11 mouse cellular contexts compared by ENCODE assay signal in genomic region chrX:99481677-99482338, GRCm38 (mm10). TPM values are rescaled to one million over a fixed set of nuclear protein-coding genes. Genes with fewer than 3 reads are reported as not detected.
DNase-seq lines count a peak whose midpoint lies in the region; ATAC-seq lines count a peak whose summit lies in the region.
"Had no signal": no experiment of that assay in that cellular context is flagged by ENCODE, and none has a peak within 500 bp of the region (broad histone marks: within the 10 kb centered on the region; RNA-seq: fewer than 3 reads in every experiment).

No protein-coding gene starts in this region.

- H3K4me3 ChIP-seq in limb, embryonic 13.5 days: no peak overlapping the region
- no peak overlapping the region for H3K4me3 ChIP-seq in heart, embryonic 10.5 days
- H3K4me3 ChIP-seq: limb, embryonic 15.5 days; megakaryocyte, embryonic 14.5 days had no signal

- no peaks in the 10 kb centered on the region for H3K9me3 ChIP-seq in limb, embryonic 13.5 days
- no peaks in the 10 kb centered on the region for H3K9me3 ChIP-seq in heart, embryonic 10.5 days
- H3K9me3 ChIP-seq: limb, embryonic 15.5 days; megakaryocyte, embryonic 14.5 days had no signal

- no peak overlapping the region for H3K4me2 ChIP-seq in limb, embryonic 13.5 days (replicated peaks)
- H3K4me2 ChIP-seq: limb, embryonic 15.5 days had no signal

- WGBS in limb, embryonic 13.5 days: 56% methylated on average over 11 of the region's 12 CpGs
- 46% methylated on average over 11 of the region's 12 CpGs for WGBS in heart, embryonic 10.5 days

- peak; percentile 48; the same call in 1 of the 2 replicates for ATAC-seq in limb, embryonic 13.5 days (ENCODE audit: low FRiP score, low read depth)
- ATAC-seq: activated CD4-positive, CD25-positive, alpha-beta regulatory T cell, adult 4 months had no signal

- DNase-seq in heart, adult 11 months: peak; percentile 50
- DNase-seq in heart, adult 9 months (ENCODE audit: low spot score in 2 of 2): no peak
- DNase-seq in urinary bladder, adult 2 months (ENCODE audit: low spot score): peak; percentile 9
- no peak for DNase-seq in urinary bladder, postnatal 10 days (ENCODE audit: low spot score)
- DNase-seq in heart, embryonic 10.5 days (ENCODE audit: low spot score): no peak
- no peak for DNase-seq in spleen, adult 12 weeks (ENCODE audit: low spot score)
- DNase-seq in adrenal gland, postnatal 36 days: no peak

- H3K9ac ChIP-seq in limb, embryonic 13.5 days: no peak overlapping the region
- H3K9ac ChIP-seq: limb, embryonic 15.5 days had no signal

- H3K27me3 ChIP-seq in limb, embryonic 13.5 days: peaks cover 54% of the 10 kb centered on the region; the same call in 1 of the 2 replicates
- H3K27me3 ChIP-seq in heart, embryonic 10.5 days (ENCODE audit: insufficient read depth, poor library complexity, severe bottlenecking): peaks cover 74% of the 10 kb centered on the region

- H3K4me1 ChIP-seq in limb, embryonic 13.5 days: no peaks in the 10 kb centered on the region; the same call in 1 of the 2 replicates
- H3K4me1 ChIP-seq in heart, embryonic 10.5 days: no peaks in the 10 kb centered on the region
- H3K4me1 ChIP-seq: limb, embryonic 15.5 days; megakaryocyte, embryonic 14.5 days had no signal

- H3K36me3 ChIP-seq in limb, embryonic 13.5 days: no peaks in the 10 kb centered on the region
- H3K36me3 ChIP-seq in heart, embryonic 10.5 days: no peaks in the 10 kb centered on the region
- H3K36me3 ChIP-seq: limb, embryonic 15.5 days had no signal

- H3K27ac ChIP-seq in limb, embryonic 13.5 days: no peak overlapping the region
- no peak overlapping the region for H3K27ac ChIP-seq in heart, embryonic 10.5 days
- H3K27ac ChIP-seq: limb, embryonic 15.5 days had no signal

RNA-seq across cellular contexts. Expression of gene Pja1, which starts 10.7 kb away (rescaled TPM):
- 67.9 and 70.6 TPM in 2 replicates for polyA plus RNA-seq in urinary bladder, adult 2 months (2012; rRNA removed)
- 178 and 180 TPM in 2 replicates for polyA plus RNA-seq in limb, embryonic 13.5 days (2015; fragmentation: Nextera tagmentation; extraction: Ambion mirVana)
- polyA plus RNA-seq in heart, embryonic 10.5 days (2016; fragmentation: Nextera tagmentation; extraction: Ambion mirVana): 111 and 146 TPM in 2 replicates
- total RNA-seq in adrenal gland, postnatal 36 days (2021): 100 to 1,000 TPM; 116 to 170 TPM

Comparison
In these comparisons a context has a peak if more than half of its experiments do, and no peak if none do; other contexts are left out.
1. DNase-seq: peak in heart, adult 11 months (single experiment) and urinary bladder, adult 2 months (single experiment); none in heart, adult 9 months (0 of 2), urinary bladder, postnatal 10 days (single experiment), heart, embryonic 10.5 days (single experiment), spleen, adult 12 weeks (single experiment) and adrenal gland, postnatal 36 days (0 of 2).